Mouse (Mus musculus): Measurements from ENCODE around the gene Ltbp3. TPM values are rescaled to one million over a fixed set of nuclear protein-coding genes. Genes with fewer than 3 reads are reported as not detected.

The Ltbp3 gene
- total RNA-seq, 2 experiments from 2014 or later: 23.8 to 30.0 TPM

DNA sequence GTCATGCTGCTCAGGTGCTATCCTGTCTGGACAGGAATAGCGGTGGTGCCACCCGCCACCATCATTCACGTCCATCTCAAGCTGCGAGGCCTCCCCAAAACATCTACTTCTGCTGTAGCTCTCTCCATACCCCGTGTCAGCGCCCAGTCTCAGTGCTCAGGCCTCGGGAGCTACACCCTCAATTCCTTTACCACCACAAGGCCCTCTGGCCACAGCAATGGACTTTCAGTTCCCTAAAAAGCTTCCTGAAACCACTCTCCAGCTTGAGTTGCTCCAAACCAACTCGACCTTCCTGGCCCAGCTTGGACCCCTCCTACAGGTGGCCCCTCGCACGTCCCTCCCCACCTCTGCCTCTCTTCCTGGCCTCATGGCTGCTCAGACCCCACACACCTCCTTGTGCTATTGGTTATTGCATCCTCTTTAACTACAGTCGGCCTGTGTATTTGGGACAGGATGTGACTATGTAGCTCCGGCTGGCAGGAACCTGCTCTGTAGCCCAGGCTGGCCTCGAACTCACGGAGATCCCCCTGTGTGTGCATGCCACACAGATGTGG lies 28.7 kb upstream of the Ltbp3 start:
- TF ChIP-seq CTCF (conservative IDR thresholded peaks at IDR 0.05): no peak
- no peak overlapping the region for H3K4me3 ChIP-seq
- DNase-seq (ENCODE audit: low spot score in 2 of 2): no peak
- H3K27ac ChIP-seq: no peak overlapping the region

DNA sequence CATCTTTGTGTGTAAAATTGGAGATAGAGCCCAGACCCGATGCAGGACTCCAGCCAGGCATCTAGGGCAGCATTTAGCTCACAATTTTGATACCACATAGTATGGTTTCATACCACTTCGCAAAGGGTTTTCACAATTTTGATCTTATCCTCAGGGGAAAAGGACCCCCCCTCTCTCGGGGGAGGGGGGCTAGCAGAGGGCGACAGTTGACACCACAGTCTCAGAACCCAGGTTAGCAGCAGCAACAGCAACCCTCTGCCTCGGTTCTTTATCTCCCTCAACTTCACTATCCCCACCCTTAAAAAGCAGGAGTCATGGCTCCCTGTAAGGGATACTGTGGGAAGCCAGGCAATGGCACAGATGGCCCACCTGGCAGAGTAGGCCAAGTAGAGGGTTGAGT lies 27.4 kb upstream of the Ltbp3 start:
- no peak for DNase-seq (ENCODE audit: low spot score in 2 of 2)
- Histone ChIP-seq H3K4me3 (no peak overlapping the region; the same call in 1 of the 2 replicates), H3K27ac (peak overlapping the region; percentile 57; the same call in 1 of the 2 replicates)
- no peak for TF ChIP-seq CTCF (conservative IDR thresholded peaks at IDR 0.05)

DNA sequence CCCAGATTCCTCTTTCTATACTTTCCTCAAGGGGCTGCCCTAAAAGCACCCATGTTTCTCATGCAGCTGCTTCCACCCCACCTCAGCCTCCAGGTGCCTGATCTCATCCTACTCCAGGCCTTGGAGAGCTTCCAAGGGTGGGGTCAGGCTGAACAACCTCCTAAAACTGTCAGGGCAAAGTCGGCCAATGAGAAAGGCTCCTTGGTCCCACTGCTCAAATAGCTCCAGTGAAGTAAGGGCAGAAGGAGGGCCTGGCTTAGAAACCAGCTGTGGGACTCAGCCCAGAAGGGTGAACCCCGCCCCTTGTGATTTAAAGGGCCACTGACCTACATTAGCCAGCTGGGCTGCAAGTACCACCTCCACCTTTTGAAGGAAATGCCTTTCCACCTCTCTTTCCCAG lies 27.0 kb upstream of the Ltbp3 start:
- TF ChIP-seq CTCF (conservative IDR thresholded peaks at IDR 0.05): no peak
- H3K27ac ChIP-seq: peak overlapping the region; percentile 57; the same call in 1 of the 2 replicates
- DNase-seq (ENCODE audit: low spot score in 2 of 2): no peak
- H3K4me3 ChIP-seq: peak overlapping the region; percentile 10; the same call in 1 of the 2 replicates

DNA sequence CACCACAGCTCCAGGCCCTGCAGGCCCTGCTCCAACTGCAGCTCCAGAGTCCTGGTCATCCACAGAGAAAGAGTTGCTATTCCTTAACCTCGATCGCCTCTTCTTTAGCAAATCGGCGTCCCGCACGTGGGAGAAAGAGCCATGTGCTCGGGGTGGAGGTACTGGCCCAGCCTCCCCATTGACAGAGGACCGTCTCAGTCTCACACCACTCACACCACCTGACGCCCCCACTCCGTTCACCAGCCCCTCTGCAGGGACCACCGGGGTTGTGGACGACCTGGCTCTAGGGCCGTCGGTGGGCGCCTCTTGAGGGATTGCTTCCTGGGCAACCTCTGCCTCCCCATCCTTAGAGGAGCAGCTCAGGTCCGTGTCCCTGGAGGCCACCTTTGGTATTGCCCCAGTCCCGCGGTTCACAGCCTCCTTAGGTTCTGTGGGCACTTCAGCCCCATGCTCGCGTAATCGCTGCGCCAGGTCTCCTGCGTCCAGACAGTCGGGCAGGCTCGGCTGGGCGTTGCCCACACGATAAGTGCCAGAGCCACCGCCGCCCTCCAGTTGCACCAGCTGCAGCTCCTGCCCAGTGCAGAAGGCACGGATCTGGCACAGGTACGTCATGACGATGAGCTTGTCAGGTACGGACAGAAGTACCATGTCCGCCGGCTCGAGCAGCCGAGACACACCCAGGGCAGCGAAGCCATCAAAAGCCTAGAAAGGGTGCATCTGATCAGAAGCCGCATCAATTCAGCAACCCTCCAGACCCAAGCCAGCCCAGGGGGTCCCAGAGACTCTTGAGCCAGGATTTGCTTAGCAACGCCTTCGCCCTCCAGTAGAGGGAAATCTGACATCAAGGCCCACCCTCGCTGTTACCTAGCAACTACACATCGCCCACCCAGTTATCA lies 24.7 kb upstream of the Ltbp3 start:
- TF ChIP-seq CTCF (conservative IDR thresholded peaks at IDR 0.05): peak; percentile 52
- peak overlapping the region; percentile 55 for H3K4me3 ChIP-seq
- H3K27ac ChIP-seq: peak overlapping the region; percentile 85
- DNase-seq (ENCODE audit: low spot score in 2 of 2): no peak

DNA sequence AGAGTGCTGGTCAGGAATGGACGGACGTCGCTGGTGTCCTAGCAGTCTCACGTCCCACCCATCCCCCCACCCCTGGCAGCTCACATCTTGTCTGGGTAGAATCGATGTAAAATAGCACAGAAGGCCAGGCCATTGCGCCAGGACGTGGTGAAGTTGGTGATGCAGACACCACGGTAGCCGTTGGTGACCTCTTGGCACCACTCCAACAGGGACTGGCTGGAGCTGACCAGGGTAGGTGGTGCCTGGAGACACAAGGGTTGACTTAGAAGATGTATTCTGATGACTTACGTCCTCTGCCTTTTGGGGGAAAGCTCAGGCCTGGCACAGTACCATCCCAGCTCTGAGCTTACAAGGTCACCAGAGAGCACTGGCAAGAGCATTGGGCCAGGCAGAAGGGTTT lies 23.7 kb upstream of the Ltbp3 start:
- DNase-seq (ENCODE audit: low spot score in 2 of 2): no peak
- TF ChIP-seq CTCF (conservative IDR thresholded peaks at IDR 0.05): no peak
- peak overlapping the region; percentile 85 for H3K27ac ChIP-seq
- H3K4me3 ChIP-seq: peak overlapping the region; percentile 55; the same call in 1 of the 2 replicates

DNA sequence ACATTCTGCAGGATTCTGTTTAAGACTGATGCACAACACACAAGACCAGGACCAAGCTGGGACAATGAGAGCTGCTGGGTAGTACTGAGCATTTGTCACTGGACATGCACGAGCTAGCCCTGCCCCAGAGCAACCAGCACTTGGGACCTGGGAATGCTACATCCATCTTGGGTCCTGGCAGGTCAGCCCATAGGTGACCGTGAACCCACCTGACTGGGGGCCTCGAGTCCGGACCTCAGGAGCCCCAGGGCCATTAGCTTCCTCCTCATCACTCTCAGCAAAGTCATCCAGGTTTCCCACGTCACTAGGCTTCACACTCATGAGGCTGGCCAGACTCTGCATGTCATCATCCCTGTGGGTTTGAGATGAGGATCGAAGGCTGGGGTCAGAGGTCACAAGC lies 19.5 kb upstream of the Ltbp3 start:
- no peak for DNase-seq (ENCODE audit: low spot score in 2 of 2)
- no peak overlapping the region for H3K27ac ChIP-seq
- no peak for TF ChIP-seq CTCF (conservative IDR thresholded peaks at IDR 0.05)
- H3K4me3 ChIP-seq: no peak overlapping the region

DNA sequence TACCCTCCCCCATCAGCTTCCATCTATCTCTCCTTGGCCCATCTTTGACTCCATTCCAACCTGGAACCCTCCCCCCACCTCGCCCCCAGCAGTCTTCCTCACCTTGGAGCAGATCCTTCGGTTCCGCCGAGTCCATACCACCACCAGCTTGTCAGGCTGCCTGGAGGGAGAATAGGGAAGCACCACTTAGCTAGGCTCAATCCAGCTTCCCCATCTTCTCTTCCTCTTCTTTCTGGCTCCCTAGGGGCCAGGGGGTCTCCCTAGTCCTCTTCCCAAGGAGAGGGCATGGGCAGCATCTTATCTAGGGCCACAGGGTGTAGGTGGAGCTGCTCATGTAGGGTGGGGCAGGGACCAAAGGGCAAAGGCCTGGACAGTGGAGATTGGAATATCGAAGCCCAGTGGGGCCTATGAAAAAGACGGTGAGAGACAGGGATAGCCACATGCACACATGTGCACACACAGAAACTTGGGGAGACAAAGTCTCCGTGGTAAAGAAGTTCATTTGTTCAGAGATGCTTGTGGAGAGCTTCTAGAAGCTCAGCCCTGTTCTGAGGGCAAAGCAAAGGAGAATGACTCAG lies 17.8 kb upstream of the Ltbp3 start:
- TF ChIP-seq CTCF (conservative IDR thresholded peaks at IDR 0.05): no peak
- Histone ChIP-seq H3K4me3 (no peak overlapping the region), H3K27ac (no peak overlapping the region)
- no peak for DNase-seq (ENCODE audit: low spot score in 2 of 2)

DNA sequence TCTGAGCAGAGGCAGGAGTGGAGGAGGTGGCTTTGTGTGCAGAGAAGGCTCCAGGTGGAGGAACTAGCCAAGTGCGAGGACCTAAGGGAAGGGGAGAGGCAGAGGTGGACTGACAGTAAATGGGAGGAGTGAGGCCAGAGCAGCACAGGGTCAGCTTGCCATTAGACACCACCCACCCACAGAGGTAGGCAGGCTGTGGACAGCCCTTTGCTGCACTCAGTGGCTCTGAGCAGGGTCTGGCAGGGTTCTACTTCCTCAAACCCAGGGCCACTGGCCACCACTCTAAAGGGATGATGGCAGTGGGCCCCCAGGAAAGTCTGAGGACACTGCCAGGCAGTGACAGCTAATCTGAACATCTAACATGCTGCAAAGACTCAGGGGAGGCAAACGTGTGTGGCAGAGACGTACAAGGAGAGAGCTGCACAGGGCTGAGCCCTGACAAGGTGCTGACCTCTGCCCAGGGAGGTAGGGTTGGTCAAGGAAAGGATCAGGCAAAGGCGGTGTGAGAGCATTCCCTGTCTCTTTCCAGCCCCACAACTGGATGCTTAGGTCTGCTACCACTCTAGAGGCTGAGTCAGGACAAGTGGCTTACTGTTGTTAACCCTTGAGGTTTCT lies 16.7 kb upstream of the Ltbp3 start:
- Histone ChIP-seq H3K27ac (no peak overlapping the region), H3K4me3 (no peak overlapping the region)
- no peak for TF ChIP-seq CTCF (conservative IDR thresholded peaks at IDR 0.05)
- DNase-seq (ENCODE audit: low spot score in 2 of 2): no peak

DNA sequence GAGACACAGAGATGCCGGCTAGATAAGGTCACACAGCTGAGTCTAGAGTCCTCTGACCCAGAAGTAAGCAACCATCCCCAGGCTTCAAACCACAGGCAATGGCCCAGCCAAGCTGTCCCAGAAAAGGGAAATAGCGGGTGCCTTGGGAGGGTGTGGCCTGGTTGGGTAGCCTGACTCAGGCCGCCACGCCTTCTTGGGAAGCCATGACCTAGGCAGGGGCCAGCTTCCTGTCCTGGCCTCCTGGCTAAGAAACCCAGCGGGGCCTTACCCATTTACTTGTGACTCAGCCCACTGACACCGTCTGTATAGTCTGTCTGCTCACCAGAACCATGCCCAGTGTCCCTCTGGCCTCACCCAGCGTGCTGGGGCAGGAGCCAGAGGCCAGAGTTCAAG lies 16.2 kb upstream of the Ltbp3 start:
- Histone ChIP-seq H3K4me3 (peak overlapping the region; percentile 50; the same call in 1 of the 2 replicates), H3K27ac (peak overlapping the region; percentile 21)
- DNase-seq (ENCODE audit: low spot score in 2 of 2): no peak
- TF ChIP-seq CTCF (conservative IDR thresholded peaks at IDR 0.05): no peak

DNA sequence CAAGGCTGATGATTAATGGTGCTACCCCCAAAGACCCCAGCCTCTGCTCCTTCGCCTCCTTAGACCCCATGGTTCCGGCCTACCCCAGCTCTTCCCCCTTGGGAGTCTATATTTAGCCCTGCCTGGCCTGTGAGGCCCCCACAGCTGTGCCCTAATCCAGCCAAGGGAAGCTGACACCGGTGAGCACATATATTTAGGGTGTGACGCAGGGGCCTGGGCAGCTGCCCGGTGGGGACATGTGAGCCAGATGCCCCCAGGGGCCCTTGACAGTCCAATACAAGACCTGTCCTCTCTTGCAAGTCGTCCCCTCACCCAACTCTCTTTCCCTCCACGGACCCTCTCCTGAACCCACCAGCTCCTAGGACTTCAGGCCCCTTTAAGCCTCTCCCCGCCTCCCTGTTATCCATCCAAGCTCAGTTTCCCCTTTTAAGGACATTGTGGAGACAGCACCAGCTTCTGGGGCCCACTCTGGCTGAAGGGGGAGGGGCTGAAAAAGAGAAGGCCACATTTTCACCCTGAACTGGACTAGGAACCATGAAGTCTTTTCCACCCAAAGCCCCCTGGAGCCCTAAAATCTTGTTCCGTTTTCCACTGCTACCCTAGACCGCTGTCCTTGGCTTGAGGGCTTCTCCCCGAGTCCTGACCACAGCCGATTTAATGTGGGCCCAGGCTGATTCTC lies 15.5 kb upstream of the Ltbp3 start:
- peak overlapping the region; percentile 21 for H3K27ac ChIP-seq
- no peak for DNase-seq (ENCODE audit: low spot score in 2 of 2)
- TF ChIP-seq CTCF (conservative IDR thresholded peaks at IDR 0.05): no peak
- H3K4me3 ChIP-seq: peak overlapping the region; percentile 50

DNA sequence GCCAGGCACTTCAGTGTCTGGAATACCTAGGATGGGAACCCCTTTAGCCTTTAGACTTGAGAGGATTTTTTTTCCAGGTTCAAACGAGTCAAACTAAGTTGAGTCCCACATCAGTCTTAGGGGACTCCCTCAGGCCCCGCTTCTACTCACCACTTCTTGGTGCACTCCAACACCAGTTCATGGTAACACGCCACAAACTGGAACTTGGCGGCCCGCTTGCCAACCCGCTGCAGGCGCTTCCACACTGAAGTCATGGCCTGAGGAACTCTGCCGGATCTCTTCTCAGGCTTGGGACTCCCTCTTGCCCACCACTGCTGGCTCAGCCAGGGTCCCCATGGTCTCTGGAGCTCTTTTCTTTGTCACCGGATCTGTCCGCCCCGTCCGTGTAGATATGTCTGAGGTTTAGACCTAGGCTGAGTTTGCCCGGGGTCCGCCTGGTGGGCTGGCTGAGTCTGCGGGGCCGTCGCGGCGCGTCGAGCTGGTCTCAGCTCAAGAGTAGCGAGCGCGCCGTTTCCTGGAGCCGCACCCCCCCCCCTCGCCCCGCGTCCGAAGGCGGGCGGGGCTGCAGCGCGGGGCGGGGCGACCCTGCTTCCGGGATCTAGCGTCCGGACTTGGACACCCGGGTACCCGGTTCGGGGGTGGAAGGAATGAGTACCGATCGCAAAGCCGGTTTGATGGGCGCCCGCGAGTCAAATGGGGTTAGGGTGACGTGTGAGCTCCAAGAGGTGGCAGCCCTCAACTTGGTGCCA lies 14.8 kb upstream of the Ltbp3 start, which contains the start of gene Ehbp1l1:
Gene Ehbp1l1 (minus strand): TSS at position 551 of the 749 bp plus-strand sequence.
- no peak for DNase-seq (ENCODE audit: low spot score in 2 of 2)
- peak within 1 kb of the TSS; percentile 94 for H3K4me3 ChIP-seq
- TF ChIP-seq CTCF (conservative IDR thresholded peaks at IDR 0.05): no peak
- peak within 1 kb of the TSS; percentile 96 for H3K27ac ChIP-seq
